Mouse (Mus musculus): ENCODE data around the gene Hist1h2bh.
"Not testable (repeated sequence)": the region's sequence is repeated elsewhere in the genome, so short reads cannot be mapped to it uniquely, and the experiment has no call there.

Gene Hist1h2bh

GRCm38 (mm10) chr13:23573898-23574524 is 30.8 kb upstream of the Hist1h2bh start, which contains the start of the genes Hist1h2bf and Hist1h2ad:
Gene Hist1h2bf (minus strand): TSS chr13:23574196.
Gene Hist1h2ad (plus strand): TSS chr13:23574381.
- peak; percentile 95 for DNase-seq (ENCODE audit: low read depth)

- DNase-seq (ENCODE audit: low read depth), result not testable (repeated sequence)
These were observed 30.1 kb upstream of the Hist1h2bh start for GRCm38 (mm10) chr13:23573034-23573897.

GRCm38 (mm10) chr13:23572218-23573033 is 29.2 kb upstream of the Hist1h2bh start:
- no peak for DNase-seq (ENCODE audit: low read depth)

- DNase-seq (ENCODE audit: low read depth), result not testable (repeated sequence)
These were observed 28.5 kb upstream of the Hist1h2bh start for GRCm38 (mm10) chr13:23571504-23572217.

- DNase-seq (ENCODE audit: low read depth), result peak; percentile 89
These were observed 27.9 kb upstream of the Hist1h2bh start, which contains the start of the genes Hist1h2ae and Hist1h2bg for GRCm38 (mm10) chr13:23571022-23571503. Gene Hist1h2ae (minus strand): TSS chr13:23571220. Gene Hist1h2bg (plus strand): TSS chr13:23571396.

- not testable (repeated sequence) for DNase-seq (ENCODE audit: low read depth)
These were observed 27.2 kb upstream of the Hist1h2bh start for GRCm38 (mm10) chr13:23570261-23571021.

GRCm38 (mm10) chr13:23564482-23564881 is 21.3 kb upstream of the Hist1h2bh start:
- DNase-seq (ENCODE audit: low read depth), result no peak

GRCm38 (mm10) chr13:23562699-23563462 is 19.7 kb upstream of the Hist1h2bh start:
- DNase-seq (ENCODE audit: low read depth), result no peak

- peak; percentile 94 for DNase-seq (ENCODE audit: low read depth)
These were observed 18.9 kb upstream of the Hist1h2bh start, which contains the start of gene Hist1h3e for GRCm38 (mm10) chr13:23561883-23562659. Gene Hist1h3e (minus strand): TSS chr13:23562369.

GRCm38 (mm10) chr13:23561531-23561882 is 18.3 kb upstream of the Hist1h2bh start:
- DNase-seq (ENCODE audit: low read depth), result not testable (repeated sequence)

- not testable (repeated sequence) for DNase-seq (ENCODE audit: low read depth)
These were observed 17.5 kb upstream of the Hist1h2bh start for GRCm38 (mm10) chr13:23560699-23561098.

GRCm38 (mm10) chr13:23556906-23557305 is 13.7 kb upstream of the Hist1h2bh start:
- no peak for DNase-seq (ENCODE audit: low read depth)

- DNase-seq (ENCODE audit: low read depth), result no peak
These were observed 12.7 kb upstream of the Hist1h2bh start for GRCm38 (mm10) chr13:23555839-23556416.

- no peak for DNase-seq (ENCODE audit: low read depth)
These were observed 12.0 kb upstream of the Hist1h2bh start for GRCm38 (mm10) chr13:23554925-23555838.

GRCm38 (mm10) chr13:23554393-23554792 is 11.2 kb upstream of the Hist1h2bh start:
- no peak for DNase-seq (ENCODE audit: low read depth)

- no peak for DNase-seq (ENCODE audit: low read depth)
These were observed 9.8 kb upstream of the Hist1h2bh start, which contains the start of gene Hist1h1d for GRCm38 (mm10) chr13:23552962-23553361. Gene Hist1h1d (plus strand): TSS chr13:23553262.

All from fibroblast of lung, adult 2 months (primary cell).